Mouse (Mus musculus) liver, embryonic 16.5 days (tissue): Measurements from ENCODE around the gene Gprin1. TPM values are rescaled to one million over a fixed set of nuclear protein-coding genes. Genes with fewer than 3 reads are reported as not detected.
A peak's percentile ranks its signal among the peaks of the same experiment; 100 is the strongest.

ENCODE experiments used
- ATAC-seq: fragments of 200-750 bp; cut with Nextera tagmentation; 2 replicates; pipeline ENCODE4 v1.8.0; 2017; ENCODE audit warnings: low read depth, mild to moderate bottlenecking, moderate number of reproducible peaks, moderate library complexity
- H3K27ac ChIP-seq: fragments of 300-500 bp; sonication (generic); 2 replicates; pipeline ENCODE4 v1.5.1; 2014; ENCODE audit warnings: mild to moderate bottlenecking, low read length
- H3K27me3 ChIP-seq: fragments of 300-500 bp; sonication (generic); 2 replicates; pipeline ENCODE4 v1.6.1; 2014; ENCODE audit warnings: low read depth, low read length, mixed read lengths; ENCODE audit not compliant: control insufficient read depth, insufficient read depth
- H3K36me3 ChIP-seq: fragments of 300-500 bp; sonication (generic); 2 replicates; pipeline ENCODE4 v1.6.1; 2014; ENCODE audit warnings: mild to moderate bottlenecking; ENCODE audit not compliant: control insufficient read depth, insufficient read depth
- H3K4me1 ChIP-seq: fragments of 300-500 bp; sonication (generic); 2 replicates; pipeline ENCODE4 v1.6.1; 2014; ENCODE audit warnings: low read depth, low read length, mixed read lengths; ENCODE audit not compliant: control insufficient read depth
- H3K4me2 ChIP-seq: fragments of 300-500 bp; sonication (generic); 2 replicates; pipeline ENCODE4 v1.6.1; 2014; ENCODE audit warnings: low read depth, low read length, mixed read lengths
- H3K4me3 ChIP-seq: fragments of 300-500 bp; sonication (generic); 2 replicates; pipeline ENCODE4 v1.5.1; 2014; ENCODE audit warnings: low read depth, mild to moderate bottlenecking, low read length
- H3K9ac ChIP-seq: fragments of 300-500 bp; sonication (generic); 2 replicates; pipeline ENCODE4 v1.6.1; 2014; ENCODE audit warnings: low read depth, low read length
- H3K9me3 ChIP-seq: fragments of 300-500 bp; sonication (generic); replicated peaks from 2 replicates; pipeline ENCODE4 v1.6.1; 2016; ENCODE audit warnings: low read length; ENCODE audit not compliant: control insufficient read depth
- WGBS: fragments of 180-500 bp; shearing (Covaris S2); extraction: QIAGEN DNeasy Blood & Tissue Kit; methylation state at CpG from one replicate; pipeline ENCODE4 v1.1.7; 2014; ENCODE audit not compliant: insufficient replicate concordance; 5-methylcytosine and 5-hydroxymethylcytosine counted together
- polyA plus RNA-seq: library from polyadenylated mRNA; unstranded; fragments of >200 nt; fragmentation: Nextera tagmentation; extraction: Ambion mirVana; gene quantifications from 2 replicates; pipeline ENCODE4 v1.2.1, GENCODE M21; 2015

Gprin1 gene
- polyA plus RNA-seq, 1 experiment from 2014 or later: not detected

- Histone ChIP-seq H3K36me3 (no peaks in the 10 kb centered on the region; the same call in 1 of the 2 replicates), H3K27ac (no peak overlapping the region), H3K4me2 (no peak overlapping the region), H3K4me1 (no peaks in the 10 kb centered on the region), H3K4me3 (no peak overlapping the region), H3K27me3 (no peaks in the 10 kb centered on the region), H3K9ac (no peak overlapping the region), H3K9me3 (no peaks in the 10 kb centered on the region)
- WGBS: 40% methylated on average over 4 of the region's 4 CpGs
- no peak for ATAC-seq
Observed at GRCm38 (mm10) chr13:54714393-54714792, 35.3 kb downstream of the Gprin1 start.

GRCm38 (mm10) chr13:54710866-54711265 lies 38.8 kb downstream of the Gprin1 start:
- H3K27me3 ChIP-seq: no peaks in the 10 kb centered on the region
- no peak overlapping the region for H3K27ac ChIP-seq
- WGBS: 52% methylated on average over 3 of the region's 3 CpGs
- H3K9ac ChIP-seq: no peak overlapping the region
- H3K36me3 ChIP-seq: no peaks in the 10 kb centered on the region
- no peak overlapping the region for H3K4me3 ChIP-seq
- H3K9me3 ChIP-seq: no peaks in the 10 kb centered on the region
- H3K4me1 ChIP-seq: no peaks in the 10 kb centered on the region
- no peak for ATAC-seq
- no peak overlapping the region for H3K4me2 ChIP-seq

- no peak overlapping the region for H3K9ac ChIP-seq
- WGBS: 42% methylated on average over 6 of the region's 6 CpGs
Observed at GRCm38 (mm10) chr13:54704890-54705289, 44.8 kb downstream of the Gprin1 start.

GRCm38 (mm10) chr13:54702507-54702906 lies 47.2 kb downstream of the Gprin1 start:
- 35% methylated on average over 7 of the region's 7 CpGs for WGBS
- Histone ChIP-seq H3K27ac (no peak overlapping the region), H3K4me3 (no peak overlapping the region), H3K9me3 (no peaks in the 10 kb centered on the region), H3K4me2 (peak overlapping the region; percentile 2), H3K36me3 (no peaks in the 10 kb centered on the region), H3K27me3 (no peaks in the 10 kb centered on the region), H3K9ac (no peak overlapping the region), H3K4me1 (no peaks in the 10 kb centered on the region; the same call in none of the 2 replicates)
- ATAC-seq: no peak

More at GRCm38 (mm10) chr13:54704890-54705289, 44.8 kb downstream of the Gprin1 start:
- no peak for ATAC-seq
- Histone ChIP-seq H3K27ac (no peak overlapping the region), H3K27me3 (no peaks in the 10 kb centered on the region), H3K36me3 (no peaks in the 10 kb centered on the region), H3K4me3 (no peak overlapping the region), H3K4me1 (no peaks in the 10 kb centered on the region; the same call in none of the 2 replicates), H3K9me3 (no peaks in the 10 kb centered on the region), H3K4me2 (no peak overlapping the region)

- Histone ChIP-seq H3K9ac (no peak within 1 kb of the TSS; the same call in 1 of the 2 replicates), H3K27me3 (no peaks in the 10 kb centered on the region), H3K27ac (peak within 1 kb of the TSS; percentile 13; the same call in 1 of the 2 replicates), H3K4me2 (peak within 1 kb of the TSS; percentile 2), H3K4me1 (no peaks in the 10 kb centered on the region; the same call in none of the 2 replicates), H3K9me3 (no peaks in the 10 kb centered on the region), H3K4me3 (peak within 1 kb of the TSS; percentile 40), H3K36me3 (no peaks in the 10 kb centered on the region)
- peak; percentile 86 for ATAC-seq
- 49% methylated on average over 5 of the region's 5 CpGs for WGBS
Observed at GRCm38 (mm10) chr13:54701243-54701642, 48.4 kb downstream of the Gprin1 start, which contains the start of gene Cdhr2. Cdhr2 (plus strand) TSS chr13:54701461.

GRCm38 (mm10) chr13:54695479-54696230 lies 54.0 kb downstream of the Gprin1 start:
- H3K27ac ChIP-seq: no peak overlapping the region
- H3K27me3 ChIP-seq: no peaks in the 10 kb centered on the region
- 70% methylated on average over 11 of the region's 11 CpGs for WGBS

GRCm38 (mm10) chr13:54694348-54695060 lies 55.2 kb downstream of the Gprin1 start:
- peak overlapping the region; percentile 71 for H3K9ac ChIP-seq
- H3K36me3 ChIP-seq: no peaks in the 10 kb centered on the region
- H3K4me3 ChIP-seq: peak overlapping the region; percentile 82
- no peaks in the 10 kb centered on the region for H3K9me3 ChIP-seq
- peak overlapping the region; percentile 95 for H3K4me2 ChIP-seq
- no peaks in the 10 kb centered on the region for H3K27me3 ChIP-seq
- ATAC-seq: peak; percentile 66
- peak overlapping the region; percentile 96 for H3K27ac ChIP-seq
- WGBS: 14% methylated on average over 26 of the region's 26 CpGs
- peaks cover 31% of the 10 kb centered on the region for H3K4me1 ChIP-seq

More at GRCm38 (mm10) chr13:54695479-54696230, 54.0 kb downstream of the Gprin1 start:
- Histone ChIP-seq H3K9me3 (no peaks in the 10 kb centered on the region), H3K9ac (no peak overlapping the region), H3K4me2 (no peak overlapping the region), H3K36me3 (no peaks in the 10 kb centered on the region), H3K4me3 (no peak overlapping the region), H3K4me1 (peaks cover 29% of the 10 kb centered on the region)
- ATAC-seq: no peak

GRCm38 (mm10) chr13:54693558-54694347 lies 55.9 kb downstream of the Gprin1 start, which contains the start of gene Rnf44:
Rnf44 (minus strand) TSS chr13:54693907.
- Histone ChIP-seq H3K9me3 (no peaks in the 10 kb centered on the region), H3K9ac (peak within 1 kb of the TSS; percentile 85), H3K4me1 (peaks cover 34% of the 10 kb centered on the region), H3K4me3 (peak within 1 kb of the TSS; percentile 82), H3K27ac (peak within 1 kb of the TSS; percentile 96), H3K4me2 (peak within 1 kb of the TSS; percentile 95), H3K27me3 (no peaks in the 10 kb centered on the region), H3K36me3 (no peaks in the 10 kb centered on the region)
- whole genome bisulfite sequencing: under 1% methylated on average over 87 of the region's 92 CpGs
- peak; percentile 96 for ATAC-seq
